Mouse (Mus musculus): ENCODE data around the gene Gm37240. TPM values are rescaled to one million over a fixed set of nuclear protein-coding genes. Genes with fewer than 3 reads are reported as not detected.

Gene Gm37240
- polyA plus RNA-seq, 1 experiment = 0.77 TPM

DNA sequence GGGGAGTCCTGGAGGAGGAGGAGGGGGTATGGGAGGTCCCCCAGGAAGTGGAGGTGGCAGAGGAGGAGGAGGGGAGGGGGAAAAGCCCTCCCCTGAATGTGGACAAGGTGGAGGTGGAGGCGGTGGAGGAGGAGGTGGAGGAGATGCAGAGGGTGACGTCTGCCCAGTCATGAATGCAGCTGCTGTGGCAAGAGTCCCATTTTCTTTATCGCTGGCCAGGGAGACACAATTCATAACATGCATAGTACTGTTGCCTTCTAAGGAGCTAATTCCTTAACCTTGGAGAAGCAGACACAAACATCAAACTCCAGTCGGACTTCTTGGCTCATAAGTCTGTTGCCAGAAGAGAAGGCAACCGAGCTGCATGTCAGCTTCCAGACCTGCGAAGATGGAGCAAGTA, 1412.9 kb downstream of the Gm37240 start:
- Histone ChIP-seq H3K27ac (ENCODE audit: insufficient read depth, low read length) (no peak overlapping the region), H3K4me3 (replicated peaks; ENCODE audit: insufficient read depth, low read depth, low read length) (no peak overlapping the region), H3K27me3 (ENCODE audit: control insufficient read depth, insufficient read depth, low read length) (no peaks in the 10 kb centered on the region), H3K4me1 (ENCODE audit: control insufficient read depth, insufficient read depth, low read length) (no peaks in the 10 kb centered on the region; the same call in 1 of the 2 replicates)
- TF ChIP-seq CTCF (IDR thresholded peaks at IDR 0.05; ENCODE audit: borderline replicate concordance, insufficient read depth, low read depth, low read length) (no peak), POLR2A (IDR thresholded peaks at IDR 0.05; ENCODE audit: borderline replicate concordance, insufficient read depth, low read length) (no peak)
- WGBS = 70% methylated on average over 6 of the region's 6 CpGs
- no peak for DNase-seq

DNA sequence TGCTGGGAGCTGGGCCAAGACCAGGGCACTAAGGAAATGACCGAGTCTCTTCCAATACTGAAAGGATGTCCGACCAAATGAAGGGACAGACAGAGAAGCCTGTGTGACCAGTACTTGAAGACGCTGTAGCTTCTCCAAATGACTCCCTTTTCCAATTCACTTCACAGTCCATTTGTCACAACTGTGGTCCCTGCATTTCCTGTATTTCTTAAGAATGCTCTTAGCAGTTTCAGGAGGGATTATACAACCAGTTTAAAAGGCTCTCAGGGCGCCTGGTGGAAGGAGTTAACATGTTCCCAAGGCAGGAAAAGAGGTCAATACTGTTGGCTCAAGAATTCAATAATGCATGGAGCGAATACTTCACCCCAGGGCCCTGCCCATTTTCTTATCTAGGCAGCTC, 1414.4 kb downstream of the Gm37240 start:
- H3K4me3 ChIP-seq (replicated peaks; ENCODE audit: insufficient read depth, low read depth, low read length) = no peak overlapping the region
- H3K27me3 ChIP-seq (ENCODE audit: control insufficient read depth, insufficient read depth, low read length) = no peaks in the 10 kb centered on the region
- H3K27ac ChIP-seq (ENCODE audit: insufficient read depth, low read length) = no peak overlapping the region
- 64% methylated on average over 5 of the region's 5 CpGs for WGBS
- no peak for TF ChIP-seq CTCF (IDR thresholded peaks at IDR 0.05; ENCODE audit: borderline replicate concordance, insufficient read depth, low read depth, low read length)
- TF ChIP-seq POLR2A (IDR thresholded peaks at IDR 0.05; ENCODE audit: borderline replicate concordance, insufficient read depth, low read length) = no peak
- H3K4me1 ChIP-seq (ENCODE audit: control insufficient read depth, insufficient read depth, low read length) = no peaks in the 10 kb centered on the region; the same call in 1 of the 2 replicates
- DNase-seq = no peak

DNA sequence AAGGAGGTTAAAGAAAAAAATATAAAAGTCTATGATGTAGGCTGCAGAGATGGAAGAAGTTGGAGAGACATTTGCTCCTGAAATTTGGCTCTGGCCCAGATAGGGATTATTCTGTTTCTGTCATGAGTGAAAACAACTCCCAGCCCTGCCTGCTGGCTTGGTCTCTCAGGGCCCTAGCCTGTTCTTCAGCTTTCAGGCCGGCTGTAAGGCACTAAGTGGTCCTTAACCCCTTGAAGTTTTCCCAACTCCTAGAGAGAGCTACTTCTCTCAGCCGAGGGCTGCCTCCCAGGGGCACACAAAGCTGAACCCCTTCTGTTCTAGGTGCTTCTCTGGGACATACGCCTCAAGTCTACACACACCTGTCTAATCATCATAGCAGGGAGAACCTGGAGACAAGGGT, 1414.8 kb downstream of the Gm37240 start:
- Histone ChIP-seq H3K27me3 (ENCODE audit: control insufficient read depth, insufficient read depth, low read length) (no peaks in the 10 kb centered on the region), H3K4me3 (replicated peaks; ENCODE audit: insufficient read depth, low read depth, low read length) (no peak overlapping the region), H3K4me1 (ENCODE audit: control insufficient read depth, insufficient read depth, low read length) (no peaks in the 10 kb centered on the region; the same call in 1 of the 2 replicates), H3K27ac (ENCODE audit: insufficient read depth, low read length) (no peak overlapping the region)
- TF ChIP-seq POLR2A (IDR thresholded peaks at IDR 0.05; ENCODE audit: borderline replicate concordance, insufficient read depth, low read length) = no peak
- TF ChIP-seq CTCF (IDR thresholded peaks at IDR 0.05; ENCODE audit: borderline replicate concordance, insufficient read depth, low read depth, low read length) = no peak
- peak in 1 of 2 experiments; percentile 16 for DNase-seq
- 48% methylated on average over 3 of the region's 3 CpGs for WGBS

DNA sequence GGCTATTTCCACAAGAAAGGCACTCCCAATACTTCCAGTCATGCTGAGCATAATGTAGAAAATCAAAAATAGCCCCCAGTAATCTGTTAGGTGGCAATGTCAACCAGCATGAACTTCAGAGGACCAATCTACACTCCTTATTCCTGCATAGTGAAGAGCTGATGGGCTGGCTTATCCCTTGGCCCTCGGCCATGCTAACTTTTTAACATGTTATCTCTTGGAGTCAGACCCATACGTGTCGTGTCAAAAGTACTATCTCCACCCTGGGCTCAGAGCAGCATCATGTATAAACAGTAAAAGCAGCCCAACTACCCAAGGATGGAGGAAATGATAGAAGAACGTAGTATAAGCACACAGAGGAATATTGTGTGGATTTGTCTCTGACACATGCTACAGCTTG, 1416.2 kb downstream of the Gm37240 start:
- no peak for DNase-seq
- TF ChIP-seq POLR2A (IDR thresholded peaks at IDR 0.05; ENCODE audit: borderline replicate concordance, insufficient read depth, low read length) (no peak), CTCF (IDR thresholded peaks at IDR 0.05; ENCODE audit: borderline replicate concordance, insufficient read depth, low read depth, low read length) (no peak)
- Histone ChIP-seq H3K4me1 (ENCODE audit: control insufficient read depth, insufficient read depth, low read length) (no peaks in the 10 kb centered on the region; the same call in 1 of the 2 replicates), H3K27ac (ENCODE audit: insufficient read depth, low read length) (no peak overlapping the region), H3K27me3 (ENCODE audit: control insufficient read depth, insufficient read depth, low read length) (no peaks in the 10 kb centered on the region), H3K4me3 (replicated peaks; ENCODE audit: insufficient read depth, low read depth, low read length) (no peak overlapping the region)
- 91% methylated on average over 4 of the region's 4 CpGs for WGBS

DNA sequence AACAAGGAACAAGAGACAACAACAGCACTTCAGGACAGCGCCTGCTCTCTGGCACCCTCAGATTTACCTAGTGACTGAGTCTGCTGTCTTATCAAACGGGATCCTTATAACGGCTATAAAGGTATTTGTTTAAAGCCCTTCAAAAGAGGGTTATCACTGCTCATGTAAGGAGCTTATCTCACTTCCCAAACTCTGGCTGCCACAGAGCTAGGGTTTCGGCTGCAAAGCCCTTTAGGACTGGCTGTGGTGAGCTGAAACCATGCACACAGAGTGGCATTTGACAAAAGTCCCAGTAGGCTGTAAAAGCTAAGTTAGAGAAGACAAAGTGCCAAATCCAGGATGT, 1419.2 kb downstream of the Gm37240 start:
- DNase-seq = no peak
- WGBS = 77% methylated on average over 4 of the region's 4 CpGs
- H3K27ac ChIP-seq (ENCODE audit: insufficient read depth, low read length) = no peak overlapping the region
- no peaks in the 10 kb centered on the region; the same call in 1 of the 2 replicates for H3K4me1 ChIP-seq (ENCODE audit: control insufficient read depth, insufficient read depth, low read length)
- TF ChIP-seq POLR2A (IDR thresholded peaks at IDR 0.05; ENCODE audit: borderline replicate concordance, insufficient read depth, low read length) = no peak
- no peak for TF ChIP-seq CTCF (IDR thresholded peaks at IDR 0.05; ENCODE audit: borderline replicate concordance, insufficient read depth, low read depth, low read length)
- H3K4me3 ChIP-seq (replicated peaks; ENCODE audit: insufficient read depth, low read depth, low read length) = no peak overlapping the region
- no peaks in the 10 kb centered on the region for H3K27me3 ChIP-seq (ENCODE audit: control insufficient read depth, insufficient read depth, low read length)

DNA sequence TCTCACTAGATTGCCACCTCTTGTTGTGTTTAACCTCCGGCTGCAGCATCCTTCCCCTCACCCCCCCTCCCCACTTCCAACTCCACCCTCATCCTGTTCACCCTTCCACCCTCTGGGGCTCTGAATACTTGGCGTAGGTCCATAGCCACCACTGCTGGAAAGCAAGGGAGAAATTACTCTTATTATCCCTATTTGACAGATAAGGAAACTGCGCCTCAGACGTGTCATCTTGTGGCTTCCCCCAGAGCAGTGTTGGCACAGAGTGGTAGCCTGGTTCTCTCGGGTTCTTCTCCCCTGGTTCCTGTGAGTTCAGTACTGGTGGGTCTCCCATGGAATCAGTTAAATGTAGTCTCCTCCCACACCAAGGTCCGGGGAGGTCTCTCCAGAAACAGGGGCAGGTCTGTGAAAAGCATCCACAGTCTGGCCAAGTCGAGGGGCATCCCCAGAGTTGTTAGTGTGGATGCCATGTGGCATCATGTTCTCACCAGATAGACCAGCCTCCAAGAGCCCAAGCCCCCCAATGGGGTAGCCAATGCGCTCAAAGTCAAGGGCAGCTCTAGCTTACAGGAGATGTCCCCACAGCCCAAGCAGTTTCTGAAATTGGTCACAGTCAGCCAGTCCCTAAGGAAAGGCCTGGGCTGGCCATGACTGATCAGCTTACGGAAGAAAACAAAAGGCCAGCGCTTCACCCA, 1419.8 kb downstream of the Gm37240 start:
- TF ChIP-seq POLR2A (IDR thresholded peaks at IDR 0.05; ENCODE audit: borderline replicate concordance, insufficient read depth, low read length) (no peak), CTCF (IDR thresholded peaks at IDR 0.05; ENCODE audit: borderline replicate concordance, insufficient read depth, low read depth, low read length) (no peak)
- H3K27me3 ChIP-seq (ENCODE audit: control insufficient read depth, insufficient read depth, low read length) = no peaks in the 10 kb centered on the region
- no peak overlapping the region for H3K27ac ChIP-seq (ENCODE audit: insufficient read depth, low read length)
- H3K4me3 ChIP-seq (replicated peaks; ENCODE audit: insufficient read depth, low read depth, low read length) = no peak overlapping the region
- no peaks in the 10 kb centered on the region; the same call in 1 of the 2 replicates for H3K4me1 ChIP-seq (ENCODE audit: control insufficient read depth, insufficient read depth, low read length)
- 63% methylated on average over 10 of the region's 10 CpGs for WGBS
- DNase-seq = no peak

DNA sequence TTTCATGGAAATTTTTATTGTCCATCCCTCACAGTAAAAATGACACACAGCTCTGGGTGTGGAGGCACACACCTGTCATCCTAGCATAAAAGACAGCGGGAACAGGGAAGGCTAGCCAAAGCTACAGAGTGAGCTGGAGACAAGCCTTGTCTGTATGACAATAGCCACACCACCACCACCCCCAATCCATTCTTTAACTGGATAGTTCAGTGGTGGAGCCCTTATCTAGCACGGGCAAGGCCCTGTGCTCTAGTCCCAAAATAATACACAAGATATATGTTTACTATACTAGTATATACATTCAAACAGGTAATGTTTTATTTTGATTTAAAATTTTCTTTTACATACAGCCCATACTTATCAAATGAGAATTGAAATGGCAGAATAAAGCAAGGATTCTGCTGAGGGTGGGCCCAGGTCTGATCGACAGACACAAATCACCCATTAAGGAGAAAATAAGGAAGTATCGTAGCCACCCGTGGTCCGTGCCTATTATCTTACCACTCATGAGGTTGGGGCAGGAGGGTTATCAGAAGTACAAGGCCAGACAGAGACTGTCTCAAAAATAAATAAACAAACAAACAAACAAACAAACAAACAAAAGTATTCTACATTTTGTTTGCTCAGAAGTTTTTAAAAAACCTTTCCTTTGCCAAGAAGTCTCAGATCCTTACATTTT, 1421.4 kb downstream of the Gm37240 start:
- DNase-seq = peak in 1 of 2 experiments; percentile 39
- WGBS = 78% methylated on average over 6 of the region's 6 CpGs

DNA sequence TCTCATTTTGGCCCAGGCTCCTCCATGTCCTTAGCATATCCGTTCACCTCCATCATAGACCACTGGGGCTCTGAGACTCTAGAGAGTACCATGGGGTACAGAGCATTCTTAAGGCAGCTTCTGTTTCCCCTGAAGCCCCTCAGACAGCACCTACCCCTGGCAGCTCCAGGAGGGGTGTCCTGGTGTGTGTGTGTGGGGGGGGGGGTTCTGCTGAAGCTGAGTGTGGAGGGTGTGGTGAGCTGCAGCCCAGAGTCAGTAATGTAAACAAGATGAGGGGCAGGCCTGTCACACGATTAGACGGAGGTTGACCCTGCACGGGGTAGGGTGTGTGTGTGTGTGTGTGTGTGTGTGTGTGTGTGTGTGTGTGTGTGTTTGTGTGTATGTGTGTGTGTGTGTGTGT, 1425.6 kb downstream of the Gm37240 start:
- DNase-seq = no peak
- no peak for TF ChIP-seq POLR2A (IDR thresholded peaks at IDR 0.05; ENCODE audit: borderline replicate concordance, insufficient read depth, low read length)
- no peak for TF ChIP-seq CTCF (IDR thresholded peaks at IDR 0.05; ENCODE audit: borderline replicate concordance, insufficient read depth, low read depth, low read length)
- no peaks in the 10 kb centered on the region for H3K27me3 ChIP-seq (ENCODE audit: control insufficient read depth, insufficient read depth, low read length)
- no peak overlapping the region for H3K27ac ChIP-seq (ENCODE audit: insufficient read depth, low read length)
- 63% methylated on average over 4 of the region's 4 CpGs for WGBS
- no peak overlapping the region for H3K4me3 ChIP-seq (replicated peaks; ENCODE audit: insufficient read depth, low read depth, low read length)
- no peaks in the 10 kb centered on the region for H3K4me1 ChIP-seq (ENCODE audit: control insufficient read depth, insufficient read depth, low read length)

More for the DNA sequence above, 1421.4 kb downstream of the Gm37240 start:
- Histone ChIP-seq H3K27me3 (ENCODE audit: control insufficient read depth, insufficient read depth, low read length) (no peaks in the 10 kb centered on the region), H3K4me1 (ENCODE audit: control insufficient read depth, insufficient read depth, low read length) (no peaks in the 10 kb centered on the region; the same call in 1 of the 2 replicates), H3K27ac (ENCODE audit: insufficient read depth, low read length) (no peak overlapping the region), H3K4me3 (replicated peaks; ENCODE audit: insufficient read depth, low read depth, low read length) (no peak overlapping the region)
- TF ChIP-seq CTCF (IDR thresholded peaks at IDR 0.05; ENCODE audit: borderline replicate concordance, insufficient read depth, low read depth, low read length) (no peak), POLR2A (IDR thresholded peaks at IDR 0.05; ENCODE audit: borderline replicate concordance, insufficient read depth, low read length) (no peak)
